Mouse (Mus musculus) monocyte, adult 2 months (primary cell): ENCODE results near the gene Tex45.

Experiments used
- DNase-seq, 2 experiments: peaks; one replicate each; pipeline ENCODE4 v3.0.0; 2022; ENCODE audit warnings: low spot score in 2 of 2, low read depth in 1 of 2

Tex45 gene

DNA sequence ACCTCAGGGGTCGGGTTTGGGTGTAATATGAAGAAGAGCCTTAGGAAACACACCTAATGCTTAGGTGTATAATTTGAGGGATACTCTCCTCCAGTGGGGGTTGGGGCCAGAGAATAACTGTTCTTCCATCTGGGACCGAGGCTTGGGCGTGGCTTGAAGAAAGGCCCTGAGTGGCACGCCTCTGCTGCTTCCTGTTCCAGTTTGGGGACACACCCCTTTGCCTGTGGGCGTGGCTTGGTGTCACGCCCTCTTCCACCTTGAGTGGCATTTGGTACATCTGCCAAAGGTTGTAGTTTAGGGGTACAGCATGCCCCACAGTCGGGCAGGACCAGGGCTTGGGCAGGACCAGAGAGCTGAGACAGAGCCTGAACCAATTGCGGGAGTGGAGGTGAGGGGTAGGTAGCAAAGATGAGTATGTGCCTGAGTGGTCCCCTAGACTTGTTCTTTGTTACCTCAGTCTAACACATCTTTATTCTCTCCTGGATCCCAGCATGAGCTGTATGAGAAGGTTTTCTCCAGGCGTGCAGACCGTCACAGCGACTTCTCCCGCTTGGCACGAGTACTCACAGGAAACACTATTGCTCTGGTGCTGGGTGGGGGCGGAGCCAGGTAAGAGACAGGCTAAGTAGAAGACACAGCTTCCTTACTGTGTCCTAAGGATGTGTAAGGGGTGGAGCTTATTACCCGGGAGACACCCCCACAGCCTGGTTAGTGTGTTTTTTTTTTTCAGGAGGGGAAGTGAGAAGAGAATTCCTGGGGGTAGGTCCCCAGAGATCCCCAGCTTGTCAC is 65.6 kb downstream of the Tex45 start:
- DNase-seq: no peak
